Mouse (Mus musculus) kidney, postnatal 0 days (tissue): Measurements from ENCODE around the gene Ankrd61. TPM values are rescaled to one million over a fixed set of nuclear protein-coding genes. Genes with fewer than 3 reads are reported as not detected.

Experiments
- ATAC-seq: fragments of 200-750 bp; cut with Nextera tagmentation; replicated peaks from 2 replicates; pipeline ENCODE4 v1.8.0; 2017; ENCODE audit warnings: low read depth, moderate number of reproducible peaks, moderate TSS enrichment, moderate library complexity; ENCODE audit not compliant: low FRiP score
- DNase-seq: peaks from one replicate; pipeline ENCODE4 v3.0.0-alpha.2; 2016; ENCODE audit warnings: low spot score
- H3K27ac ChIP-seq: fragments of 300-500 bp; sonication (generic); 2 replicates; pipeline ENCODE4 v1.5.1; 2014; ENCODE audit warnings: mild to moderate bottlenecking
- H3K27me3 ChIP-seq: fragments of 300-500 bp; sonication (generic); 2 replicates; pipeline ENCODE4 v1.6.1; 2014; ENCODE audit warnings: low read length, mixed read lengths; ENCODE audit not compliant: insufficient read depth
- H3K36me3 ChIP-seq: fragments of 300-500 bp; sonication (generic); 2 replicates; pipeline ENCODE4 v1.6.1; 2014; ENCODE audit warnings: low read length, mixed read lengths; ENCODE audit not compliant: insufficient read depth
- H3K4me1 ChIP-seq: fragments of 300-500 bp; sonication (generic); replicated peaks from 2 replicates; pipeline ENCODE4 v1.6.1; 2014; ENCODE audit warnings: antibody characterized with exemption, low read length, mixed read lengths; ENCODE audit not compliant: insufficient read depth
- H3K4me2 ChIP-seq: fragments of 300-500 bp; sonication (generic); 2 replicates; pipeline ENCODE4 v1.6.1; 2014; ENCODE audit warnings: mild to moderate bottlenecking, low read length, moderate library complexity, mixed read lengths
- H3K4me3 ChIP-seq: fragments of 300-500 bp; sonication (generic); replicated peaks from 2 replicates; pipeline ENCODE4 v1.5.1; 2014; ENCODE audit warnings: low read depth, low read length
- H3K9ac ChIP-seq: fragments of 300-500 bp; sonication (generic); 2 replicates; pipeline ENCODE4 v1.6.1; 2014; ENCODE audit warnings: low read depth, low read length
- H3K9me3 ChIP-seq: fragments of 300-500 bp; sonication (generic); replicated peaks from 2 replicates; pipeline ENCODE4 v1.6.1; 2016; ENCODE audit warnings: low read length, inconsistent platforms, mixed read lengths
- CTCF ChIP-seq: IDR thresholded peaks from 2 replicates; pipeline ENCODE4 v1.5.1; 2016; ENCODE audit warnings: antibody characterized with exemption, low read depth, mild to moderate bottlenecking, moderate library complexity
- WGBS: fragments of 180-500 bp; shearing (Covaris S2); extraction: QIAGEN DNeasy Blood & Tissue Kit; methylation state at CpG from one replicate; pipeline ENCODE4 v1.1.7; 2014; 5-methylcytosine and 5-hydroxymethylcytosine counted together
- polyA plus RNA-seq: library from polyadenylated mRNA; unstranded; fragments of >200 nt; fragmentation: Nextera tagmentation; extraction: Ambion mirVana; gene quantifications from 2 replicates; pipeline ENCODE4 v1.2.1, GENCODE M21; 2015

Gene Ankrd61
- polyA plus RNA-seq, 1 experiment from 2014 or later = 0.22 TPM

DNA sequence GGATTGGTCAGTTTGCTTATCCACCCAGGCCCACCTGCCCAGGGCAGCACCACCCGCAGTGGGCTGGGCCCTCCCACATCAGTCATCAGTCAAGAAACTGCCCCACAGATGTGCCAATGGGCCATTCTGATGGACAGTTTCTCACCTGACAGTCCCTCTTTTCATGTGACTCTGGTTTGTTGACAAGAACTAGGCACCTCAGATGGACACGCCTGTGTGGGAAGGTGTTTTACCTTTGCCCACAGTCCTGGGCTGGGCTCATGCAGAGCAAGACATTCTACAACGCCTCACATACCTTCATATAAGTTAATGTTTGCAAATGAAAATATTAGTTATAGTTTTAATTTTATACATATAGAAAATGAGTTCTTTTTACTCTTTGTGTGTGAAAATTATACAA is 20.6 kb upstream of the Ankrd61 start:
- no peak for TF ChIP-seq CTCF
- Histone ChIP-seq H3K4me3 (no peak overlapping the region), H3K4me2 (no peak overlapping the region), H3K36me3 (peaks cover 37% of the 10 kb centered on the region; the same call in 1 of the 2 replicates), H3K9ac (no peak overlapping the region), H3K27ac (no peak overlapping the region), H3K4me1 (no peaks in the 10 kb centered on the region), H3K9me3 (no peaks in the 10 kb centered on the region), H3K27me3 (no peaks in the 10 kb centered on the region)
- 92% methylated on average over 3 of the region's 3 CpGs for WGBS
- ATAC-seq = no peak
- no peak for DNase-seq

DNA sequence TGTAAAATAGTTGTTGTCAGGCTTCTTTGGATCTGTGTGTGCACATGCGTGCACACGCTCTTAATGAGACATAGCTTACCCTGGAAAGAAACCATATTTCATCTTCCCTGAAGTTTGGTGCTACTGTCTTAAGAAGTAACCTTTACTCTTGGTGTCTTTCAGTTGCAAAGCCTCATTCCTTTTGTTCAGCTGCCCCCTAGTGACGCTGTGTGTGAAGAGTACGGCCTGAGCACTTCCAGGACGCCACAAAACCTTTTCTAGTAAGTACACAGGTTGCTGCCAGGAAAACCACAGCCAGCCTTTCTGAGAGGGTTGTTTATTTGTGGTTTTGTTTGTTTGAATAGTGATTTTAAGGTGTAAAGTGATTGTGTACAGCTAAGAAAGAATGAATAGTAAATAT is 19.9 kb upstream of the Ankrd61 start:
- H3K4me1 ChIP-seq = no peaks in the 10 kb centered on the region
- peak; percentile 77 for TF ChIP-seq CTCF
- 36% methylated on average over 5 of the region's 5 CpGs for WGBS
- H3K9me3 ChIP-seq = no peaks in the 10 kb centered on the region
- no peak overlapping the region for H3K4me2 ChIP-seq
- H3K36me3 ChIP-seq = peaks cover 34% of the 10 kb centered on the region; the same call in 1 of the 2 replicates
- no peak overlapping the region for H3K4me3 ChIP-seq
- no peak overlapping the region for H3K9ac ChIP-seq
- DNase-seq (peak; percentile 82), ATAC-seq (no peak)
- no peaks in the 10 kb centered on the region for H3K27me3 ChIP-seq
- H3K27ac ChIP-seq = no peak overlapping the region

DNA sequence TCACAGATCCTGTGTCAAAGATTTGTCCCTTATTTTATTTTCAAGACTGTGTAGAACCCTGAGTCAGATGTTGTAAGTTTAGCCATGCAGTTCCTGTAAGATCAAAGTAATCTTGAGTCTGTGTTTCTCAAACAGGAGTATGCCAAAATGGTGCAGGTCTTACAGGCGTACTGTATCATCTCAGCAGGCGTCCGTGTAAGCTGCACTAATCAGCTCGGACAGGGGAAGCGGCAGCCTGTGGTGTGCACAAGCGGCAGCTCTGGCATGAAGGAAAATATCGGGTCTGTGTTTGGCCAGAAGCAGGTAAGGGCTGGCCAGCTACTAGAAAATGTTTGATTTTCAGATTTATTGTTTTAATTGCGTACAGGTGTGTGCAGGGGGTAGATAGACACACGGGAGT is 18.7 kb upstream of the Ankrd61 start:
- WGBS = 93% methylated on average over 9 of the region's 9 CpGs
- H3K9ac ChIP-seq = no peak overlapping the region
- 0 out of 2 replicates have a peak, but pooled peaks cover 28% of the 10 kb centered on the region for H3K36me3 ChIP-seq
- no peak overlapping the region for H3K4me2 ChIP-seq
- no peaks in the 10 kb centered on the region for H3K9me3 ChIP-seq
- DNase-seq (no peak), ATAC-seq (no peak)
- no peaks in the 10 kb centered on the region for H3K27me3 ChIP-seq
- no peak overlapping the region for H3K4me3 ChIP-seq
- no peaks in the 10 kb centered on the region for H3K4me1 ChIP-seq
- no peak for TF ChIP-seq CTCF
- no peak overlapping the region for H3K27ac ChIP-seq

DNA sequence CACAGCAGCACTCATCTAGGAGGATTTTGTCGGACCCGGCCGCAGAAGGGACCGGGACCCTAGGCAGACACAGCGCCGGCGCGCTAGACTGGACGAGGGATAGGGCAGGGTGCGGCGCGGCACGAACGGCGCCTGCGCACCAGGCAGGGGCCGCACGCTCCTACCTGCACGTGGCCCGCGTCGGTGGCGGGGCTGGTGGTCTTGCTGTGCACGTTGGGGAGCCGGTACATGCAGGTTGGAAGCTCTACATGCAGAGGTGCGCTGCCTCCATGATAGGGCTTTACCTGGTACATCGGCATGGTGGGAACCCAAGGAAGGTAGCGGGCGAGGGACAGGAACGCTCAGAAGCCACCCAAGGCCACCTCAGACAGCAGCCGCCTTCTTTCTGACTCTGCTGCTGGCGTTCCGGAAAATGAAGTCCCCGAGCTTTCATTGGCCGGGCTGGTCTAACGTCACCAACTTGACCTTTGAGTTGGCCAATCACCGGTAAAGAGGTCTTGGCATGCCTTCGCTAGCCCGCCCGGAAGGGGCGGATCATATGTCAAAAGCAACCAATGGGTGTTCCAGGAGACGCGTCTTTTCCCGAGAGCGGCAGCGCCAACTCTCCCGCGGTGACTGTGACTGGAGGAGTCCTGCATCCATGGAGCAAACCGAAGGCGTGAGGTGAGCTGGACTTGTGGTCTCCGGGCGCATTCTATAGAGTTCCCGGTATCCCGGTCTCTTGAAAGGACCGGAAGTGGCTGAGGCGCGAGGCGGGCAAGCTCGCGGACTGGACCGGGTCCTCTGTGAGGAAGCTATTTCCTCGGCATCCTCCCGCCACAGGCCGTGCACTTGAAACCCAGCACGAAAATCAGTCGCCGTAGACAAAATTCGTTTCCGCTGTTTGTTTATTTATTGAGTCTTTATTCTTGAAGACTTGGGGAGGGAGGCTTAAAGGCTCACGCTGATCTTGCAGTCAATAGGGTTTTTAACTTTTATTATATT is 12.2 kb upstream of the Ankrd61 start, which contains the start of the genes Aimp2 and Pms2:
Gene Aimp2 (minus strand): TSS at position 431 of the 984 bp plus-strand sequence.
Gene Pms2 (plus strand): TSS at position 548 of the 984 bp plus-strand sequence.
- Histone ChIP-seq H3K4me1 (no peaks in the 10 kb centered on the region), H3K9me3 (no peaks in the 10 kb centered on the region), H3K27ac (peak within 1 kb of the TSS; percentile 79), H3K36me3 (0 out of 2 replicates have a peak, but pooled peaks cover 9% of the 10 kb centered on the region), H3K9ac (peak within 1 kb of the TSS; percentile 64), H3K27me3 (no peaks in the 10 kb centered on the region), H3K4me3 (peak within 1 kb of the TSS; percentile 50), H3K4me2 (peak within 1 kb of the TSS; percentile 81)
- DNase-seq = peak; percentile 99
- ATAC-seq = peak; percentile 99
- TF ChIP-seq CTCF = no peak
- WGBS = under 1% methylated on average over 70 of the region's 70 CpGs

DNA sequence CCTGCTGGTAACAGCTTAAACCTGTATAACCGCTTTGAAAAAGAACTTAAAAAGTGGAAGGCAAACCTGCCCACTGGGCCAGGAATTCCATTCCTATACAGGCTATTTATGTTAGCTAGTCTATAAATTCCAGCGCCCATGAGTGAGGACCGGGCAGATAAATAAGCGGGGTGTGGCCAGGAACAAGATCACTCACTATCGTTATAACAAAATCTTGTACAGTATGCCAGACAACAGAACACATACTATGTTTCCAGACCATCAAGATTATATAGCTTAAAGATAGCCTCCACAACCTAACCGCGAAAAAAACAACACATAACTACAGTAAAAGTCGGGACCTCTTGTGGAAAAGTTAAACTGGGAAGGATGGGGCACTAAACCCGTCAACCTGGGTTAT is 11.4 kb upstream of the Ankrd61 start:
- DNase-seq (no peak), ATAC-seq (no peak)
- H3K36me3 ChIP-seq = peaks cover 12% of the 10 kb centered on the region; the same call in 1 of the 2 replicates
- no peaks in the 10 kb centered on the region for H3K27me3 ChIP-seq
- peak overlapping the region; percentile 50 for H3K4me3 ChIP-seq
- H3K9me3 ChIP-seq = no peaks in the 10 kb centered on the region
- no peak for TF ChIP-seq CTCF
- under 1% methylated on average over 9 of the region's 9 CpGs for WGBS
- peak overlapping the region; percentile 64 for H3K9ac ChIP-seq
- peak overlapping the region; percentile 81 for H3K4me2 ChIP-seq
- H3K4me1 ChIP-seq = no peaks in the 10 kb centered on the region
- H3K27ac ChIP-seq = peak overlapping the region; percentile 79

DNA sequence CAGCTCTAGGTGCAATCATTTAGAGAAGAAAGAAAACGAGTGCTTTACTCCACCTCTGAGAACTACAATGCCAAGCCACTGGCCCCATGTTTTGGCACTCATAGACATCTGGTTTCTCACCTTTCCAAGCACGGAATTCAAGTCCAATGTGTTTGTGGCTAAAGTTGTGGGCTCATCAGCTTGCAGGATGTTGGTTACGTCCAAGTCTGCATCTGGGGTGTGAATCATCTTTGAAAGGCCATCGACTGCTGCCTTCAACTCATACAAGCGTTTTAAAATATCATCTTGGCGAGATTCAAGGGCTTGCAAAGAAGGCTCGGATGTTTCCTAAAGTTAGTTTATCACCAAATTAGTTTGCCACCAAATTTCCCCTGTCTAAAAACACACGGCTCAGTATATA is 8.9 kb upstream of the Ankrd61 start:
- no peak for ATAC-seq
- H3K9me3 ChIP-seq = no peaks in the 10 kb centered on the region
- H3K36me3 ChIP-seq = peaks cover 32% of the 10 kb centered on the region
- no peak overlapping the region for H3K27ac ChIP-seq
- H3K4me2 ChIP-seq = no peak overlapping the region
- no peak overlapping the region for H3K4me3 ChIP-seq
- no peaks in the 10 kb centered on the region for H3K4me1 ChIP-seq
- H3K27me3 ChIP-seq = no peaks in the 10 kb centered on the region
- no peak for DNase-seq
- 74% methylated on average over 8 of the region's 8 CpGs for WGBS
- no peak overlapping the region for H3K9ac ChIP-seq
- TF ChIP-seq CTCF = no peak
